Mouse (Mus musculus) CH12.LX (cell line): ENCODE measurements around the gene Skap1. TPM values are rescaled to one million over a fixed set of nuclear protein-coding genes. Genes with fewer than 3 reads are reported as not detected.
A peak's percentile ranks its signal among the peaks of the same experiment; 100 is the strongest.

Source experiments
- DNase-seq: peaks from one replicate; pipeline ENCODE4 v3.0.0-alpha.2; 2013; ENCODE audit errors: extremely low read depth
- H3K27ac ChIP-seq: 2 replicates; pipeline ENCODE4 v1.5.1; 2012; ENCODE audit warnings: low read depth, mild to moderate bottlenecking, control low read depth, moderate library complexity; ENCODE audit not compliant: insufficient read depth
- H3K27me3 ChIP-seq: replicated peaks from 2 replicates; pipeline ENCODE3; 2012; ENCODE audit warnings: inconsistent platforms
- H3K36me3 ChIP-seq, 2 experiments: replicated peaks in 1 of 2; 2 replicates each; pipeline versions ENCODE3 to v1.6.1; 2012; ENCODE audit warnings: inconsistent platforms in 1 of 2, low read length in 1 of 2, mild to moderate bottlenecking in 1 of 2, mixed read lengths in 1 of 2, moderate library complexity in 1 of 2; ENCODE audit not compliant: control insufficient read depth in 1 of 2, insufficient read depth in 1 of 2
- H3K4me1 ChIP-seq, 2 experiments: 2 replicates each; pipeline ENCODE4 v1.6.1; 2012; ENCODE audit warnings: inconsistent platforms in 1 of 2, moderate library complexity in 1 of 2; ENCODE audit not compliant: insufficient read depth in 2 of 2, control insufficient read depth in 1 of 2
- H3K4me2 ChIP-seq: 2 replicates; pipeline ENCODE4 v1.6.1; 2012; ENCODE audit warnings: low read depth, mild to moderate bottlenecking, control low read depth; ENCODE audit not compliant: poor library complexity, insufficient read depth, severe bottlenecking
- H3K4me3 ChIP-seq, 3 experiments: fragments of 150-350 bp in 1 of 3; sonication (generic) in 1 of 3; replicated peaks in 1 of 3; 2 replicates each; pipeline versions ENCODE3 to v1.5.1; 2011 to 2012; ENCODE audit warnings: low read depth in 2 of 3, low read length in 2 of 3, mild to moderate bottlenecking in 2 of 3, moderate library complexity in 2 of 3, control low read depth in 1 of 3, improper control_type of control experiment in 1 of 3, inconsistent platforms in 1 of 3, mixed read lengths in 1 of 3; ENCODE audit not compliant: poor library complexity in 1 of 3
- H3K79me2 ChIP-seq: replicated peaks from 2 replicates; pipeline ENCODE4 v1.6.1; 2012; ENCODE audit warnings: mild to moderate bottlenecking, moderate library complexity; ENCODE audit not compliant: control insufficient read depth, poor library complexity, insufficient read depth, severe bottlenecking; ENCODE audit errors: extremely low read depth
- H3K9ac ChIP-seq: 2 replicates; pipeline ENCODE4 v1.6.1; 2012; ENCODE audit warnings: low read depth, mild to moderate bottlenecking, control low read depth, moderate library complexity; ENCODE audit not compliant: insufficient read depth
- H3K9me3 ChIP-seq: replicated peaks from 2 replicates; pipeline ENCODE3; 2012; ENCODE audit warnings: low read length, inconsistent platforms, mixed read lengths
- BHLHE40 ChIP-seq: IDR thresholded peaks from 2 replicates; pipeline ENCODE4 v1.6.1; 2011; ENCODE audit warnings: mild to moderate bottlenecking, low read depth, low read length, improper control_type of control experiment
- CHD1 ChIP-seq: IDR thresholded peaks from 2 replicates; pipeline ENCODE4 v1.6.1; 2012; ENCODE audit warnings: low read depth, low read length, improper control_type of control experiment, inconsistent platforms
- CTCF ChIP-seq, 2 experiments: IDR thresholded peaks in 1 of 2; conservative IDR thresholded peaks in 1 of 2; 2 replicates each; pipeline ENCODE4 v1.5.1; 2011 to 2012; ENCODE audit warnings: low read depth in 2 of 2, low read length in 2 of 2, improper control_type of control experiment in 1 of 2, inconsistent platforms in 1 of 2, mild to moderate bottlenecking in 1 of 2, moderate library complexity in 1 of 2
- E2F4 ChIP-seq: IDR thresholded peaks from 2 replicates; pipeline ENCODE4 v1.6.1; 2011; ENCODE audit warnings: low read depth, low read length, improper control_type of control experiment; ENCODE audit not compliant: insufficient replicate concordance
- HCFC1 ChIP-seq: IDR thresholded peaks from 2 replicates; pipeline ENCODE4 v1.6.1; 2012; ENCODE audit warnings: low read depth, mild to moderate bottlenecking, inconsistent platforms, low read length, improper control_type of control experiment
- JUND ChIP-seq: conservative IDR thresholded peaks from 2 replicates; pipeline ENCODE4 v1.6.1; 2011; ENCODE audit warnings: low read depth, low read length, improper control_type of control experiment
- MAFK ChIP-seq: IDR thresholded peaks from 2 replicates; pipeline ENCODE4 v1.6.1; 2011; ENCODE audit warnings: low read length, improper control_type of control experiment; ENCODE audit not compliant: insufficient replicate concordance
- MEF2A ChIP-seq: IDR thresholded peaks from 2 replicates; pipeline ENCODE4 v1.6.1; 2014; ENCODE audit warnings: low read depth, mild to moderate bottlenecking, inconsistent platforms, low read length, improper control_type of control experiment, borderline replicate concordance
- RAD21 ChIP-seq: IDR thresholded peaks from 2 replicates; pipeline ENCODE4 v1.6.1; 2011; ENCODE audit warnings: low read depth, mild to moderate bottlenecking, low read length, improper control_type of control experiment, moderate library complexity
- RCOR1 ChIP-seq: conservative IDR thresholded peaks from 2 replicates; pipeline ENCODE4 v1.6.1; 2012; ENCODE audit warnings: low read depth, mild to moderate bottlenecking, inconsistent platforms, low read length, improper control_type of control experiment
- SIN3A ChIP-seq: IDR thresholded peaks from 2 replicates; pipeline ENCODE4 v1.6.1; 2012; ENCODE audit warnings: low read length, improper control_type of control experiment, inconsistent platforms
- SMC3 ChIP-seq: IDR thresholded peaks from 2 replicates; pipeline ENCODE4 v1.6.1; 2011; ENCODE audit warnings: low read depth, low read length, improper control_type of control experiment
- TBP ChIP-seq: conservative IDR thresholded peaks from 2 replicates; pipeline ENCODE4 v1.6.1; 2011; ENCODE audit warnings: low read depth, low read length, improper control_type of control experiment
- UBTF ChIP-seq: IDR thresholded peaks from 2 replicates; pipeline ENCODE4 v1.6.1; 2012; ENCODE audit warnings: low read depth, mild to moderate bottlenecking, inconsistent platforms, low read length, improper control_type of control experiment, moderate library complexity
- ZKSCAN1 ChIP-seq: IDR thresholded peaks from 2 replicates; pipeline ENCODE4 v1.6.1; 2012; ENCODE audit warnings: low read depth, inconsistent platforms, low read length, improper control_type of control experiment, borderline replicate concordance
- dilution Hi-C: fragments of 300-500 bp; cut with MboI; formaldehyde crosslinking; loops from 2 replicates; pipeline ENCODE4 v1.14.3; 2020; ENCODE audit warnings: low sequenced_read_pairs; ENCODE audit not compliant: extremely low pct_unique_long_range_greater_than_20kb, extremely low pct_ligation_motif_present
- in situ Hi-C: fragments of 300-500 bp; cut with MboI; formaldehyde crosslinking; loops from 3 replicates; pipeline ENCODE4 v1.14.3; 2019; ENCODE audit warnings: low sequenced_read_pairs, low pct_ligation_motif_present, low pct_unique_long_range_greater_than_20kb, mixed read lengths
- polyA plus RNA-seq: library from polyadenylated mRNA; unstranded; fragments of >175 nt; gene quantifications from 2 replicates; pipeline ENCODE4 v1.2.1, GENCODE M21; 2012; ENCODE audit warnings: low read depth; ENCODE audit not compliant: insufficient read length
- total RNA-seq, 2 experiments: library from RNA; depleted of rRNA; stranded (reverse); fragments of 300-350 nt in 1 of 2; fragments of >200 nt in 1 of 2; gene quantifications; 2 replicates each; pipeline ENCODE4 v1.2.3; 2012 to 2014

Skap1 gene
- total and polyA plus RNA-seq, 3 experiments = not detected

GRCm38 (mm10) chr11:96686713-96687280 lies 222.4 kb downstream of the Skap1 start:
- H3K27me3 ChIP-seq = no peaks in the 10 kb centered on the region
- H3K4me3 ChIP-seq = no peak overlapping the region
- no peak overlapping the region for H3K27ac ChIP-seq
- no peaks in the 10 kb centered on the region for H3K4me1 ChIP-seq
- TF ChIP-seq ZKSCAN1 = no peak
- no peak for TF ChIP-seq MAFK
- no peak for TF ChIP-seq MEF2A
- TF ChIP-seq UBTF = no peak
- TF ChIP-seq CHD1 = no peak
- no peak for TF ChIP-seq E2F4
- TF ChIP-seq SMC3 = no peak
- TF ChIP-seq RCOR1 = no peak
- TF ChIP-seq RAD21 = no peak
- TF ChIP-seq HCFC1 = no peak
- TF ChIP-seq BHLHE40 = no peak
- TF ChIP-seq SIN3A = no peak
- DNase-seq = no peak
- H3K9ac ChIP-seq = no peak overlapping the region
- H3K36me3 ChIP-seq = no peaks in the 10 kb centered on the region
- H3K4me2 ChIP-seq = no peak overlapping the region
- in situ Hi-C loops = no loop called here
- no peaks in the 10 kb centered on the region for H3K9me3 ChIP-seq
- dilution Hi-C loops = no loop called here
- H3K79me2 ChIP-seq = no peaks in the 10 kb centered on the region

- dilution Hi-C loops = no loop called here
- DNase-seq = no peak
- Histone ChIP-seq H3K36me3 (no peaks in the 10 kb centered on the region), H3K4me3 (no peak overlapping the region), H3K79me2 (no peaks in the 10 kb centered on the region)
- TF ChIP-seq TBP (no peak), JUND (no peak), CTCF (conservative IDR thresholded peaks at IDR 0.05 in 1 of 2, IDR thresholded peaks at IDR 0.05 in 1 of 2; ENCODE audit: low read depth in 2 of 2, low read length in 2 of 2) (peak in 1 of 2 experiments; percentile 24; a peak in 2 of 4 replicates)
- TF ChIP-seq, all 38 proteins: peak for 1
- H3K9me3 ChIP-seq = no peaks in the 10 kb centered on the region
- no peak overlapping the region for H3K27ac ChIP-seq
- peaks cover 0 to 8% of the 10 kb centered on the region in 2 experiments; a peak in 3 of 4 replicates for H3K4me1 ChIP-seq
- no peak overlapping the region for H3K4me2 ChIP-seq
- H3K27me3 ChIP-seq = no peaks in the 10 kb centered on the region
- in situ Hi-C loops = no loop called here
- no peak overlapping the region for H3K9ac ChIP-seq
Measured at GRCm38 (mm10) chr11:96692250-96692649, 227.9 kb downstream of the Skap1 start.
